Mouse (Mus musculus) hindbrain, embryonic 10.5 days (tissue): ENCODE results near the gene Exoc4. TPM values are rescaled to one million over a fixed set of nuclear protein-coding genes. Genes with fewer than 3 reads are reported as not detected.

ENCODE experiments used
- DNase-seq: peaks from one replicate; pipeline ENCODE4 v3.0.0-alpha.2; 2017; ENCODE audit warnings: low spot score
- H3K27ac ChIP-seq: fragments of 300-500 bp; sonication (generic); 2 replicates; pipeline ENCODE4 v1.5.1; 2016; ENCODE audit warnings: mild to moderate bottlenecking, moderate library complexity
- H3K27me3 ChIP-seq: fragments of 300-500 bp; sonication (generic); 2 replicates; pipeline ENCODE4 v1.6.1; 2016; ENCODE audit warnings: mild to moderate bottlenecking; ENCODE audit not compliant: poor library complexity, insufficient read depth, severe bottlenecking
- H3K36me3 ChIP-seq: fragments of 300-500 bp; sonication (generic); 2 replicates; pipeline ENCODE4 v1.6.1; 2016; ENCODE audit warnings: mild to moderate bottlenecking, moderate library complexity
- H3K4me1 ChIP-seq: fragments of 300-500 bp; sonication (generic); replicated peaks from 2 replicates; pipeline ENCODE4 v1.6.1; 2016; ENCODE audit warnings: mild to moderate bottlenecking
- H3K4me3 ChIP-seq: fragments of 300-500 bp; sonication (generic); 2 replicates; pipeline ENCODE4 v1.5.1; 2016; ENCODE audit warnings: mild to moderate bottlenecking, moderate library complexity
- H3K9me3 ChIP-seq: fragments of 300-500 bp; sonication (generic); 2 replicates; pipeline ENCODE4 v1.6.1; 2016; ENCODE audit warnings: mild to moderate bottlenecking, moderate library complexity
- WGBS: fragments of 180-500 bp; shearing (Covaris S2); methylation state at CpG from one replicate; pipeline ENCODE4 v1.1.7; 2016; 5-methylcytosine and 5-hydroxymethylcytosine counted together
- polyA plus RNA-seq: library from polyadenylated mRNA; unstranded; fragments of >200 nt; fragmentation: Nextera tagmentation; extraction: Ambion mirVana; gene quantifications from 2 replicates; pipeline ENCODE4 v1.2.1, GENCODE M21; 2016

The Exoc4 gene
- polyA plus RNA-seq, 1 experiment from 2014 or later = 35.9 TPM

GRCm38 (mm10) chr6:33328326-33328725 lies 79.4 kb downstream of the Exoc4 start:
- WGBS = 81% methylated on average over 1 of the region's 1 CpGs
- no peaks in the 10 kb centered on the region for H3K9me3 ChIP-seq
- H3K27ac ChIP-seq = no peak overlapping the region
- DNase-seq = no peak
- H3K4me3 ChIP-seq = no peak overlapping the region
- no peaks in the 10 kb centered on the region for H3K4me1 ChIP-seq
- H3K27me3 ChIP-seq = no peaks in the 10 kb centered on the region
- no peaks in the 10 kb centered on the region for H3K36me3 ChIP-seq

- Histone ChIP-seq H3K4me1 (peaks cover 9% of the 10 kb centered on the region; the same call in 1 of the 2 replicates), H3K9me3 (no peaks in the 10 kb centered on the region), H3K27me3 (no peaks in the 10 kb centered on the region), H3K4me3 (no peak overlapping the region), H3K27ac (no peak overlapping the region), H3K36me3 (no peaks in the 10 kb centered on the region)
- WGBS = 53% methylated on average over 1 of the region's 1 CpGs
- no peak for DNase-seq
These were observed 98.3 kb downstream of the Exoc4 start for GRCm38 (mm10) chr6:33347088-33347775.

- H3K4me3 ChIP-seq = no peak overlapping the region
- H3K27ac ChIP-seq = no peak overlapping the region
- H3K4me1 ChIP-seq = no peaks in the 10 kb centered on the region
- 95% methylated on average over 6 of the region's 6 CpGs for WGBS
- no peak for DNase-seq
- H3K9me3 ChIP-seq = no peaks in the 10 kb centered on the region
- no peaks in the 10 kb centered on the region for H3K36me3 ChIP-seq
- no peaks in the 10 kb centered on the region for H3K27me3 ChIP-seq
These were observed 112.7 kb downstream of the Exoc4 start for GRCm38 (mm10) chr6:33361613-33362012.

GRCm38 (mm10) chr6:33380517-33380916 lies 131.6 kb downstream of the Exoc4 start:
- Histone ChIP-seq H3K9me3 (no peaks in the 10 kb centered on the region), H3K4me1 (no peaks in the 10 kb centered on the region), H3K36me3 (no peaks in the 10 kb centered on the region), H3K27me3 (no peaks in the 10 kb centered on the region), H3K27ac (no peak overlapping the region), H3K4me3 (no peak overlapping the region)
- WGBS = 78% methylated on average over 3 of the region's 3 CpGs
- no peak for DNase-seq

GRCm38 (mm10) chr6:33382176-33382575 lies 133.3 kb downstream of the Exoc4 start:
- WGBS = 63% methylated on average over 3 of the region's 3 CpGs
- no peak overlapping the region for H3K27ac ChIP-seq
- no peaks in the 10 kb centered on the region for H3K4me1 ChIP-seq
- no peak overlapping the region for H3K4me3 ChIP-seq
- no peak for DNase-seq
- H3K27me3 ChIP-seq = no peaks in the 10 kb centered on the region
- H3K36me3 ChIP-seq = no peaks in the 10 kb centered on the region
- no peaks in the 10 kb centered on the region for H3K9me3 ChIP-seq

GRCm38 (mm10) chr6:33392020-33392419 lies 143.1 kb downstream of the Exoc4 start:
- H3K4me3 ChIP-seq = no peak overlapping the region
- 82% methylated on average over 2 of the region's 2 CpGs for WGBS
- DNase-seq = no peak
- H3K4me1 ChIP-seq = no peaks in the 10 kb centered on the region
- H3K36me3 ChIP-seq = no peaks in the 10 kb centered on the region
- no peak overlapping the region for H3K27ac ChIP-seq
- H3K9me3 ChIP-seq = no peaks in the 10 kb centered on the region
- H3K27me3 ChIP-seq = no peaks in the 10 kb centered on the region

- Histone ChIP-seq H3K9me3 (no peaks in the 10 kb centered on the region), H3K36me3 (no peaks in the 10 kb centered on the region), H3K4me1 (no peaks in the 10 kb centered on the region), H3K27ac (no peak overlapping the region), H3K27me3 (no peaks in the 10 kb centered on the region), H3K4me3 (no peak overlapping the region)
- DNase-seq = no peak
- WGBS = 78% methylated on average over 1 of the region's 1 CpGs
These were observed 150.6 kb downstream of the Exoc4 start for GRCm38 (mm10) chr6:33399491-33399890.

- 93% methylated on average over 2 of the region's 2 CpGs for WGBS
- no peaks in the 10 kb centered on the region for H3K36me3 ChIP-seq
- H3K27ac ChIP-seq = no peak overlapping the region
These were observed 152.3 kb downstream of the Exoc4 start for GRCm38 (mm10) chr6:33401161-33401560.

GRCm38 (mm10) chr6:33405562-33406275 lies 156.8 kb downstream of the Exoc4 start:
- no peak for DNase-seq
- Histone ChIP-seq H3K4me1 (0 out of 2 replicates have a peak, but pooled peaks cover 3% of the 10 kb centered on the region), H3K36me3 (no peaks in the 10 kb centered on the region), H3K27me3 (no peaks in the 10 kb centered on the region), H3K4me3 (no peak overlapping the region), H3K27ac (no peak overlapping the region), H3K9me3 (no peaks in the 10 kb centered on the region)
- 76% methylated on average over 4 of the region's 4 CpGs for WGBS

More at GRCm38 (mm10) chr6:33401161-33401560, 152.3 kb downstream of the Exoc4 start:
- DNase-seq = no peak
- no peaks in the 10 kb centered on the region for H3K9me3 ChIP-seq
- H3K27me3 ChIP-seq = no peaks in the 10 kb centered on the region
- H3K4me1 ChIP-seq = 0 out of 2 replicates have a peak, but pooled peaks cover 3% of the 10 kb centered on the region
- H3K4me3 ChIP-seq = no peak overlapping the region

- no peak for DNase-seq
- no peaks in the 10 kb centered on the region for H3K9me3 ChIP-seq
- H3K27ac ChIP-seq = no peak overlapping the region
- WGBS = 68% methylated on average over 3 of the region's 3 CpGs
- H3K27me3 ChIP-seq = no peaks in the 10 kb centered on the region
- no peaks in the 10 kb centered on the region for H3K36me3 ChIP-seq
- H3K4me3 ChIP-seq = no peak overlapping the region
- 0 out of 2 replicates have a peak, but pooled peaks cover 3% of the 10 kb centered on the region for H3K4me1 ChIP-seq
These were observed 160.7 kb downstream of the Exoc4 start for GRCm38 (mm10) chr6:33409586-33409985.

- Histone ChIP-seq H3K4me1 (no peaks in the 10 kb centered on the region), H3K9me3 (no peaks in the 10 kb centered on the region), H3K27ac (no peak overlapping the region), H3K36me3 (no peaks in the 10 kb centered on the region), H3K4me3 (no peak overlapping the region), H3K27me3 (no peaks in the 10 kb centered on the region)
- no peak for DNase-seq
These were observed 176.1 kb downstream of the Exoc4 start for GRCm38 (mm10) chr6:33425007-33425406.

- WGBS = 60% methylated on average over 4 of the region's 4 CpGs
- Histone ChIP-seq H3K36me3 (no peaks in the 10 kb centered on the region), H3K4me1 (no peaks in the 10 kb centered on the region; the same call in 1 of the 2 replicates), H3K9me3 (no peaks in the 10 kb centered on the region), H3K27ac (no peak overlapping the region), H3K4me3 (no peak overlapping the region), H3K27me3 (no peaks in the 10 kb centered on the region)
- DNase-seq = no peak
These were observed 182.4 kb downstream of the Exoc4 start for GRCm38 (mm10) chr6:33431207-33431787.

- Histone ChIP-seq H3K27ac (no peak overlapping the region), H3K36me3 (peaks cover 19% of the 10 kb centered on the region), H3K4me3 (no peak overlapping the region), H3K4me1 (no peaks in the 10 kb centered on the region), H3K9me3 (no peaks in the 10 kb centered on the region), H3K27me3 (no peaks in the 10 kb centered on the region)
- 84% methylated on average over 1 of the region's 1 CpGs for WGBS
- DNase-seq = no peak
These were observed 191.6 kb downstream of the Exoc4 start for GRCm38 (mm10) chr6:33440508-33440907.
